Mouse (Mus musculus) intestine, embryonic 16.5 days (tissue): ENCODE data around the gene D8Ertd738e. TPM values are rescaled to one million over a fixed set of nuclear protein-coding genes. Genes with fewer than 3 reads are reported as not detected.
"Not testable (repeated sequence)": the region's sequence is repeated elsewhere in the genome, so short reads cannot be mapped to it uniquely, and the experiment has no call there.

ENCODE experiments used
- ATAC-seq: fragments of 200-750 bp; cut with Nextera tagmentation; 2 replicates; pipeline ENCODE4 v1.8.0; 2017; ENCODE audit warnings: moderate TSS enrichment, moderate library complexity
- H3K27ac ChIP-seq: fragments of 300-500 bp; sonication (generic); 2 replicates; pipeline ENCODE4 v1.5.1; 2014; ENCODE audit warnings: mild to moderate bottlenecking, low read length
- H3K27me3 ChIP-seq: fragments of 300-500 bp; sonication (generic); replicated peaks from 2 replicates; pipeline ENCODE4 v1.6.1; 2014; ENCODE audit warnings: low read length, control low read depth, mixed read lengths; ENCODE audit not compliant: control insufficient read depth, insufficient read depth
- H3K36me3 ChIP-seq: fragments of 300-500 bp; sonication (generic); 2 replicates; pipeline ENCODE4 v1.6.1; 2014; ENCODE audit warnings: low read length, control low read depth; ENCODE audit not compliant: control insufficient read depth, insufficient read depth
- H3K4me1 ChIP-seq: fragments of 300-500 bp; sonication (generic); 2 replicates; pipeline ENCODE4 v1.6.1; 2014; ENCODE audit warnings: low read length, control low read depth, mixed read lengths; ENCODE audit not compliant: control insufficient read depth, insufficient read depth
- H3K4me2 ChIP-seq: fragments of 300-500 bp; sonication (generic); 2 replicates; pipeline ENCODE4 v1.6.1; 2014; ENCODE audit warnings: low read depth, low read length, control low read depth
- H3K4me3 ChIP-seq: fragments of 300-500 bp; sonication (generic); 2 replicates; pipeline ENCODE4 v1.5.1; 2014; ENCODE audit warnings: mild to moderate bottlenecking, low read length
- H3K9ac ChIP-seq: fragments of 300-500 bp; sonication (generic); 2 replicates; pipeline ENCODE4 v1.6.1; 2014; ENCODE audit warnings: low read depth, low read length
- H3K9me3 ChIP-seq: fragments of 300-500 bp; sonication (generic); 2 replicates; pipeline ENCODE4 v1.6.1; 2016; ENCODE audit warnings: low read length, control low read depth; ENCODE audit not compliant: control insufficient read depth
- WGBS: fragments of 180-500 bp; shearing (Covaris S2); extraction: QIAGEN DNeasy Blood & Tissue Kit; methylation state at CpG from one replicate; pipeline ENCODE4 v1.1.7; 2014; 5-methylcytosine and 5-hydroxymethylcytosine counted together
- polyA plus RNA-seq: library from polyadenylated mRNA; unstranded; fragments of >200 nt; fragmentation: Nextera tagmentation; extraction: Ambion mirVana; gene quantifications from 2 replicates; pipeline ENCODE4 v1.2.1, GENCODE M21; 2015

The D8Ertd738e gene
- 292 and 296 TPM in 2 replicates for polyA plus RNA-seq

DNA sequence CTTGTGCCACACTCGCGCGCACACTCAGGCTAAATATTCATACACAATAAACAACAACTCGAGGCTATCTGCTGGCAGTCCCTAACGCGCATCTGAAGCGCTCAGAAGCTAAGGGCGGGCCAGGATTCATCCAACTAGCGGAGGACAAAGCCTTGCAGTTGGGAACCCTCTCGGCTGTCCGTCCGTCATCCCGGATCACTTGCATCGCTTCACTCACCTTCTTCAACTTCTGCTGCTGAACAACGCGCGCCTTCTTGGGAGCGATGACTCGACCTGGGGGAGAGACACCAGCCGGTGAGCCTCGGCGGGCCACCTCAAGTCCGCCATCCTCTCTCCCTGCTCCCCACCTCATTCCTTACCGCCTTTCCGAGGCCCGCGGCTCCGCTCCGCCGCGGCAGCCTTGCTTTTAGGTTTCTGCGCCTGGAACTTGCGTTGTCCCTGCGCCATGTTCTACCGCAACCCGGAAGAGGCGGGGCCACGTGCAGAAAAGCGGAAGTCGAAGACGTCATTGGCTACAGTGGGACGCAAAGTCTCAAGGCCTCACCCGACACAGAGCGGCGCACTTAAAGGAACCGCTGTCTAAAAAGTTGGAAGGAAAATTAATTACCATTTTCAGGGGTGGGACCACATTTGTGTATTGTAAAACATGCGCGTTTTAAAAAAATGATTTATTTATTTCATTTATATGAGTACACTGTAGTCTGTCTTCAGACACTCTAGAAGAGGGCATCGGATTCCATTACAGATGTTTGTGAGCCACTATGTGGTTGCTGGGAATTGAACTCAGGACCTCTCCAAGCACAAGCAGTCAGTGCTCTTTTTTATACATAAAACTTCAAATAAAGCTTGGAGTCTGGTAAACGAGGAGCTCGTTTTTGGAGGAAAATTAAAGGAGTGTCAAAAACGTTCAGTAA, at the start of gene D8Ertd738e:
TSS of gene D8Ertd738e (minus strand) at position 463 of the 914 bp plus-strand sequence.
- no peaks in the 10 kb centered on the region for H3K9me3 ChIP-seq
- H3K27me3 ChIP-seq: no peaks in the 10 kb centered on the region
- peak within 1 kb of the TSS; percentile 73 for H3K9ac ChIP-seq
- H3K27ac ChIP-seq: peak within 1 kb of the TSS; percentile 43
- H3K4me2 ChIP-seq: peak within 1 kb of the TSS; percentile 60
- H3K4me1 ChIP-seq: no peaks in the 10 kb centered on the region
- ATAC-seq: peak; percentile 97
- H3K4me3 ChIP-seq: peak within 1 kb of the TSS; percentile 58
- H3K36me3 ChIP-seq: peaks cover 34% of the 10 kb centered on the region
- 3% methylated on average over 52 of the region's 52 CpGs for WGBS

DNA sequence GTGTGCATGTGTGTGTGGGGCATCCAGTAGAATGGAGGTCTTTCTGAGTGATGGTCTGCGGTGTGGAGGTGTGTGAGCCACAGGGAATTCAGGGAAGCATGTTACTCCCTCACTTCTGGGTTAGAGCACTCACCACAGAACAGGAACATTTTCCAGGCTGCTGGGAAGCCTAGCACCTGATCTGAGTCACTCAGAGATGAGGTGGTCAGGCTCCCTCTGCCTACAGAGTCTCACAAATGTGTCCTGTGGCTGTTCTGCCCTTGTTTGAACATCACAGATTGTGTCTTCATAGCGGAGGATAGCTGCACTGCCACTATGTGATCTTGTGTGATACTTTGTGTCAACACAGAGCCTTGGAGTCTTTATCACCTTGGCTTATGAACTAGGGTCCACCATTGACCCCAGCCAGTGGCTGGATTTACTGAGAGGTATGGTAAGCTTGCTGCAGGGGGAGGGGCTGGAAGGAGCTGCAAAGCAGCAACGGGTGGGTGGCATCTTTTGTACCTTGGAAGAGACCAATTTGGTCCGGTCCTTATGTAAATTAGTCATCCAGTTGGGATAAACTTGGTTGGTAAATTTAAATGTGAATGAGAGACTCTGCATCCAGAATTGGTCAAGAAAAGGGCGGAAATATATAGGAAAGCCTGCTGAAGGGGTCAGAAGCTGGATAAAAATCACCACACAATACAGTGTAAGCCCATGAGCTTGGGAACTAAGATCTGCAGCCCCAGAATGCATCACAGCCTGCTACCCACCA, 47.7 kb upstream of the D8Ertd738e start:
- no peak overlapping the region for H3K4me3 ChIP-seq
- no peaks in the 10 kb centered on the region for H3K27me3 ChIP-seq
- no peak overlapping the region for H3K4me2 ChIP-seq
- H3K9me3 ChIP-seq: peaks cover 4% of the 10 kb centered on the region; the same call in 1 of the 2 replicates
- H3K27ac ChIP-seq: no peak overlapping the region
- WGBS: 63% methylated on average over 5 of the region's 5 CpGs
- H3K9ac ChIP-seq: no peak overlapping the region
- no peaks in the 10 kb centered on the region for H3K36me3 ChIP-seq
- ATAC-seq: no peak
- no peaks in the 10 kb centered on the region; the same call in 1 of the 2 replicates for H3K4me1 ChIP-seq

DNA sequence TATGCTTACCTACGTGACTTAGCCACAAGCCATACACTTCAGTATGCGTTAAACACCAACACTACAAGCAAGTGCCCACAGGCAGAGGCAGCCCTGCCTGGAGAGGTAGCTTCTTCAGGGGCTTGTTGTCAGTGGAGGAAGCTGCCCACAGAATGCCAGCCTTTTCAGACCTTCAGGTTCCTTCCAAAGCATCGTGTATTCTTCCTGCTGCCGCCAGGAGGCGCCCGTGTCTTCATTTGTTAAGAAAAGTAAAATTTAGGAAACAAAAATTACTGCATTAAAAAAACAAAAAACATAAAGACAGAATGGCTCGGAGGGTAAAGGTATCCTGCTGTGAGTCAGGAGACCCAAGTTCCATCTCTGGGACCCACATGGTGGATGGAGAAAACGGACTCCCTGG, 42.2 kb upstream of the D8Ertd738e start:
- ATAC-seq: no peak
- no peak overlapping the region for H3K4me3 ChIP-seq
- H3K4me2 ChIP-seq: no peak overlapping the region
- 26% methylated on average over 8 of the region's 8 CpGs for WGBS
- no peak overlapping the region for H3K27ac ChIP-seq
- H3K27me3 ChIP-seq: no peaks in the 10 kb centered on the region
- H3K36me3 ChIP-seq: no peaks in the 10 kb centered on the region
- H3K9ac ChIP-seq: no peak overlapping the region
- H3K4me1 ChIP-seq: no peaks in the 10 kb centered on the region; the same call in 1 of the 2 replicates
- no peaks in the 10 kb centered on the region for H3K9me3 ChIP-seq

DNA sequence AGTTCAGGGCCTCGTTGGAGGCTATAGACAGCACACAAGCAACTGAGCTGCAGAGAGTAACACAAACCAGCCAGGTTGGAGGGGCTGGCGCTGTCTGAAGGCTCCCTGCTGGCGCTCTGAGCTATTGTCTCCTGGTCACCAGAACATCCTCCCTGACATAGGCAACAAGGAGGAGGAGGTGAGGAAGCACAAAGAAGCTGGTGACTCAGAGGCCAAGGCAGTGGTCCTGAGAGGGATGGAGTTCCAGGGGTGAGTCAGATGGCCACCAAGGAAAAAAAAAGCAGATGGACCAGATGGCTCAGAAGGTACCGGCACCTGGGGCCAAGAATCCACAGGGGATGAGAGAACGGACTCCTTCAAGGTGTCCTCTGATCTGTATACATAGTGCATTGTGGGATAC, 41.6 kb upstream of the D8Ertd738e start:
- Histone ChIP-seq H3K4me3 (no peak overlapping the region), H3K9me3 (no peaks in the 10 kb centered on the region), H3K4me1 (no peaks in the 10 kb centered on the region; the same call in 1 of the 2 replicates), H3K27ac (no peak overlapping the region), H3K9ac (no peak overlapping the region), H3K4me2 (no peak overlapping the region), H3K27me3 (no peaks in the 10 kb centered on the region), H3K36me3 (no peaks in the 10 kb centered on the region)
- 70% methylated on average over 5 of the region's 5 CpGs for WGBS
- no peak for ATAC-seq

DNA sequence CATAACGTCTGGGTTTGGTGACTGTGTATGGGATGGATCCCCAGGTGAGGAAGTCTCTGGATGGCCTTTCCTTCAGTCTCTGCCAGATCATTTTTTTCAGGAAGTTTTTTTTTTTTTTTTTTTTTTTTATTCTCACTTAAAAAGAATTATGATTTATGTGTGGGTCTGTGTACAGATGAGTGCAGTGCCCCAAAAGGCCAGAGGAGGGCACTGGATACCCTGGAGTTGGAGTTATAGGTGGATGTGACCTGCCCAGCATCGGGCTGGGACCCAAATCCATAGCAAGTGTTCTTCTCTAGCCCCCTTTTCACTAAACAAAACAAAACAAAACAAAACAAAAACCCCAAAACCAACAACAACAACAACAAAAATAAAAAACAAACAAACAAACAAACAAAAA, 39.4 kb upstream of the D8Ertd738e start:
- WGBS: 59% methylated on average over 2 of the region's 2 CpGs

DNA sequence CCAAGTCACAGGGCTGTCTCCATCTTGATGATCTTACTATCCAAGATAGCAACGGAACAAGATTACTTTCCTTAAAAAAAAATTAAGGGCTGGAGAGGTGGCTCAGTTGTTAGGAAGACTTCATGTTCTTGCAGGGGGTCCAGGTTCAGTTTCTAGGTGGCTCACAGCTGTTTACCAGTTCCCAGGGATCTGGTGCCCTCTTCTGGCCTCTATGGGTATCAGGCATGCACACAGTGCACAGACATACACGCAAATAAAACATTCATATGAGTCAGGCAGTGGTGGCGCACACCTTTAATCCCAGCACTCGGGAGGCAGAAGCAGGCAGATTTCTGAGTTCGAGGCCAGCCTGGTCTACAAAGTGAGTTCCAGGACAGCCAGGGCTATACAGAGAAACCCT, 36.1 kb upstream of the D8Ertd738e start:
- not testable (repeated sequence) for ATAC-seq, H3K36me3 ChIP-seq, H3K4me2 ChIP-seq, H3K27ac ChIP-seq, H3K9ac ChIP-seq, H3K4me1 ChIP-seq, H3K4me3 ChIP-seq, H3K27me3 ChIP-seq, H3K9me3 ChIP-seq
- WGBS: 62% methylated on average over 5 of the region's 5 CpGs

More for the DNA sequence above, 39.4 kb upstream of the D8Ertd738e start:
- no peak overlapping the region for H3K4me3 ChIP-seq
- H3K9ac ChIP-seq: no peak overlapping the region
- no peak overlapping the region for H3K27ac ChIP-seq
- no peak for ATAC-seq
- no peak overlapping the region for H3K4me2 ChIP-seq
- no peaks in the 10 kb centered on the region for H3K27me3 ChIP-seq
- no peaks in the 10 kb centered on the region for H3K36me3 ChIP-seq
- H3K9me3 ChIP-seq: no peaks in the 10 kb centered on the region
- H3K4me1 ChIP-seq: no peaks in the 10 kb centered on the region; the same call in 1 of the 2 replicates

DNA sequence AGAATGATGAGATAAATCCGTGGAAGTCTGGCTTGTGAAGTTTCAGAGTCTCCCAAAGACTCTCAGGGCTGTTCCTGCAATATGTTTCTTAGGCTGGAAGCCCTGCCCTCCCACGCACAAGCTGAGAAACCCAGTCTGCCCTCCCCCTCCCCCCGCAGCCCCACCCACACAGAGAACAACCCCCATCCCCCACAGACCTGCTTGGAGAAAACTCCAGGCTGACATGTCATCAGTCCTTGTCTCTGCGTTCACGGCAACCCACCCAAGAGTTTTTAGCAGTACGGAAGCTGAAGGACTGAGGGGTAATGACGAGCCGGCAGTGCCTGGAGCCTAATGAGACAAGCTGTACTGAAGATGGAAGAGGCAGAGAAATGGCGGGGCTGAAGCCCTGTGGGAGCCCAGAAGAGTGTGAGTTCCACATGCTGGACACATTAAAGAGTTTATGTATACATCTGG, 35.1 kb upstream of the D8Ertd738e start:
- H3K9ac ChIP-seq: peak overlapping the region; percentile 38; the same call in 1 of the 2 replicates

DNA sequence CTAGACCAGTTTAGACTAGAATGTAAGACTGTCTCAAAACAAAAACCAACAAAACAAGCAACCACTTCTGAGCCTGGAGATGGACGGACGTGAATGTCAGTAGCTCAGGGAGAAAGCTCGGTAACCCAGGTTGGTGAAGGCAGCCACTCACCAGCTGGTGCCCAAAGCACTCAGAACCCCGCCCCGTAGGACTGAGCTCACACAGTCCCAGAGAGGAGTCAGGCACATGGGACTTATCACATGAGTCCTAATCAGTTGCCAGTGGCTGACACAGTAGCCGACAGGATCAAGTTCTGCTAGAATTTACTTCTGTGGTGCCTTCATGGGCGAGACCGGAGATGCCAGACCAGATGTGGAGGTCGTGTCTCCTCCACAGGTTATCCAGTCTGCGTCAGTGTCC, 31.3 kb upstream of the D8Ertd738e start:
- H3K4me3 ChIP-seq: no peak overlapping the region
- H3K27ac ChIP-seq: no peak overlapping the region
- H3K4me1 ChIP-seq: no peaks in the 10 kb centered on the region
- H3K4me2 ChIP-seq: no peak overlapping the region
- no peaks in the 10 kb centered on the region for H3K27me3 ChIP-seq
- ATAC-seq: no peak
- H3K9ac ChIP-seq: no peak overlapping the region
- no peaks in the 10 kb centered on the region for H3K9me3 ChIP-seq
- WGBS: 73% methylated on average over 10 of the region's 10 CpGs
- H3K36me3 ChIP-seq: no peaks in the 10 kb centered on the region

More for the DNA sequence above, 35.1 kb upstream of the D8Ertd738e start:
- Histone ChIP-seq H3K4me3 (0 out of 2 replicates have a peak overlapping the region, but pooled peaks have one; percentile 17), H3K9me3 (no peaks in the 10 kb centered on the region), H3K4me2 (peak overlapping the region; percentile 38), H3K27me3 (no peaks in the 10 kb centered on the region), H3K27ac (peak overlapping the region; percentile 31; the same call in 1 of the 2 replicates), H3K36me3 (no peaks in the 10 kb centered on the region), H3K4me1 (no peaks in the 10 kb centered on the region)
- ATAC-seq: no peak
- WGBS: 20% methylated on average over 9 of the region's 9 CpGs

DNA sequence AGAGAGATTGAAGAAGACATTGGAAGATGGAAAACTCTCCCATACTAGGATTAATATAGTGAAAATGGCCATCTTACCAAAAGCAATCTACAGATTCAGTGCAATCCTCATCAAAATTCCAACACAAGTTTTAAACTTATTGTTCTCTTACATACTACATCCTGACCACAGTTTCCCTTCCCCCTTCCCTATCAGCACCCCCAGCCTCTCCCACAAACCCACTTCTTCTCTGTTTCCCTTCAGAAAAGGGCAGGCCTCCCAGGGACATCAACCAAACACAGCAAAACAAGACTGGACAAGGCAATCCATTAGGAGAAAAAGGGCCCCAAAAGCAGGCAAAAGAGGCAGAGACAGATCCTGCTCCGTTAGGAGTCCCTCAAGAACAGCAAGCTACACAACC, 26.9 kb upstream of the D8Ertd738e start:
- H3K4me1 ChIP-seq: no peaks in the 10 kb centered on the region
- no peaks in the 10 kb centered on the region for H3K9me3 ChIP-seq
- no peak overlapping the region for H3K27ac ChIP-seq
- no peak for ATAC-seq
- no peaks in the 10 kb centered on the region for H3K27me3 ChIP-seq
- no peak overlapping the region for H3K9ac ChIP-seq
- H3K4me2 ChIP-seq: no peak overlapping the region
- WGBS: 56% methylated on average over 1 of the region's 1 CpGs
- no peaks in the 10 kb centered on the region for H3K36me3 ChIP-seq
- no peak overlapping the region for H3K4me3 ChIP-seq
